Mouse (Mus musculus) bone marrow macrophage, adult 2 months (primary cell): ENCODE measurements around the gene Gm853.

Source experiments
- CTCF ChIP-seq: IDR thresholded peaks from 2 replicates; pipeline ENCODE4 v1.5.1; 2012; ENCODE audit warnings: low read depth, mild to moderate bottlenecking, low read length, moderate library complexity
- POLR2A ChIP-seq: IDR thresholded peaks from 2 replicates; pipeline ENCODE4 v1.6.1; 2012; ENCODE audit warnings: mild to moderate bottlenecking, low read depth, low read length, borderline replicate concordance

- no peak for TF ChIP-seq POLR2A
- no peak for TF ChIP-seq CTCF
Measured at GRCm38 (mm10) chr4:130166061-130166460, 56.1 kb downstream of the Gm853 start.
